Mouse (Mus musculus): ENCODE measurements around the gene Wtip. TPM values are rescaled to one million over a fixed set of nuclear protein-coding genes. Genes with fewer than 3 reads are reported as not detected.
"Not testable (repeated sequence)": the region's sequence is repeated elsewhere in the genome, so short reads cannot be mapped to it uniquely, and the experiment has no call there.

Gene Wtip
- total and polyA plus RNA-seq, 3 experiments, result not detected

- Histone ChIP-seq H3K79me2 (replicated peaks; ENCODE audit: control insufficient read depth, extremely low read depth, insufficient read depth, poor library complexity, severe bottlenecking) (no peaks in the 10 kb centered on the region), H3K4me3 (replicated peaks in 1 of 3; ENCODE audit: low read depth in 2 of 3, low read length in 2 of 3, poor library complexity in 1 of 3) (no peak overlapping the region), H3K27ac (ENCODE audit: insufficient read depth, low read depth) (no peak overlapping the region), H3K9me3 (replicated peaks; ENCODE audit: low read length) (peaks cover 5% of the 10 kb centered on the region), H3K36me3 (replicated peaks in 1 of 2; ENCODE audit: control insufficient read depth in 1 of 2, insufficient read depth in 1 of 2, low read length in 1 of 2) (no peaks in the 10 kb centered on the region), H3K4me2 (ENCODE audit: insufficient read depth, low read depth, poor library complexity, severe bottlenecking) (no peak overlapping the region), H3K9ac (ENCODE audit: insufficient read depth, low read depth) (no peak overlapping the region), H3K27me3 (replicated peaks) (peaks cover 19% of the 10 kb centered on the region), H3K4me1 (ENCODE audit: control insufficient read depth in 1 of 2, insufficient read depth in 2 of 2) (no peaks in the 10 kb centered on the region)
- in situ Hi-C loops (cut with MboI; ENCODE audit: low pct_ligation_motif_present, low pct_unique_long_range_greater_than_20kb, low sequenced_read_pairs), result loop anchor here (25.0 kb wide), 1 partner anchor 88 kb away; the partner anchor contains the start of genes Scgb1b27 and Scgb2b27
- dilution Hi-C loops (cut with MboI; ENCODE audit: extremely low pct_ligation_motif_present, extremely low pct_unique_long_range_greater_than_20kb, low sequenced_read_pairs), result no loop called here
- no peak for DNase-seq (ENCODE audit: extremely low read depth)
- no peak for TF ChIP-seq PAX5 (IDR thresholded peaks at IDR 0.05; ENCODE audit: low read length)
- no peak for TF ChIP-seq CTCF (conservative IDR thresholded peaks at IDR 0.05 in 1 of 2, IDR thresholded peaks at IDR 0.05 in 1 of 2; ENCODE audit: low read depth in 2 of 2, low read length in 2 of 2)
- TF ChIP-seq MYC (IDR thresholded peaks at IDR 0.05; ENCODE audit: low read depth, low read length), result no peak
- TF ChIP-seq MAFK (IDR thresholded peaks at IDR 0.05; ENCODE audit: insufficient replicate concordance, low read length), result no peak
- TF ChIP-seq POLR2A (IDR thresholded peaks at IDR 0.05; ENCODE audit: low read depth, low read length), result no peak
- TF ChIP-seq NRF1 (IDR thresholded peaks at IDR 0.05; ENCODE audit: low read depth, low read length), result no peak
- TF ChIP-seq NELFE (IDR thresholded peaks at IDR 0.05; ENCODE audit: low read depth, low read length), result no peak
- TF ChIP-seq USF2 (conservative IDR thresholded peaks at IDR 0.05; ENCODE audit: low read depth, low read length), result no peak
- TF ChIP-seq USF1 (IDR thresholded peaks at IDR 0.05; ENCODE audit: low read depth, low read length), result no peak
- TF ChIP-seq MAX (IDR thresholded peaks at IDR 0.05; ENCODE audit: low read length), result no peak
- TF ChIP-seq RCOR1 (conservative IDR thresholded peaks at IDR 0.05; ENCODE audit: low read depth, low read length), result no peak
- TF ChIP-seq SMC3 (IDR thresholded peaks at IDR 0.05; ENCODE audit: low read depth, low read length), result no peak
- no peak for TF ChIP-seq UBTF (IDR thresholded peaks at IDR 0.05; ENCODE audit: low read depth, low read length)
- no peak for TF ChIP-seq TCF12 (IDR thresholded peaks at IDR 0.05; ENCODE audit: low read depth, low read length)
- TF ChIP-seq ZMIZ1 (IDR thresholded peaks at IDR 0.05; ENCODE audit: low read depth, low read length), result no peak
- no peak for TF ChIP-seq ZKSCAN1 (IDR thresholded peaks at IDR 0.05; ENCODE audit: borderline replicate concordance, low read depth, low read length)
- TF ChIP-seq ELF1 (IDR thresholded peaks at IDR 0.05; ENCODE audit: low read depth, low read length), result no peak
- no peak for TF ChIP-seq ETS1 (conservative IDR thresholded peaks at IDR 0.05; ENCODE audit: low read depth, low read length)
- TF ChIP-seq GABPA (IDR thresholded peaks at IDR 0.05; ENCODE audit: insufficient replicate concordance, low read depth, low read length), result no peak
- no peak for TF ChIP-seq EP300 (IDR thresholded peaks at IDR 0.05; ENCODE audit: low read length)
Observed at GRCm38 (mm10) chr7:34100002-34100401, 33.1 kb downstream of the Wtip start.

- no peak within 1 kb of the TSS for H3K4me2 ChIP-seq (ENCODE audit: insufficient read depth, low read depth, poor library complexity, severe bottlenecking)
- H3K4me1 ChIP-seq (ENCODE audit: control insufficient read depth in 1 of 2, insufficient read depth in 2 of 2), result no peaks in the 10 kb centered on the region
- no peak within 1 kb of the TSS for H3K4me3 ChIP-seq (replicated peaks in 1 of 3; ENCODE audit: low read depth in 2 of 3, low read length in 2 of 3, poor library complexity in 1 of 3)
- no peaks in the 10 kb centered on the region for H3K36me3 ChIP-seq (replicated peaks in 1 of 2; ENCODE audit: control insufficient read depth in 1 of 2, insufficient read depth in 1 of 2, low read length in 1 of 2)
- no peak for DNase-seq (ENCODE audit: extremely low read depth)
- TF ChIP-seq USF2 (conservative IDR thresholded peaks at IDR 0.05; ENCODE audit: low read depth, low read length) (no peak), MXI1 (IDR thresholded peaks at IDR 0.05; ENCODE audit: low read depth, low read length) (no peak), POLR2AphosphoS2 (IDR thresholded peaks at IDR 0.05; ENCODE audit: low read depth, low read length) (no peak)
- dilution Hi-C loops (cut with MboI; ENCODE audit: extremely low pct_ligation_motif_present, extremely low pct_unique_long_range_greater_than_20kb, low sequenced_read_pairs), result no loop called here
- H3K27ac ChIP-seq (ENCODE audit: insufficient read depth, low read depth), result no peak within 1 kb of the TSS
- in situ Hi-C loops (cut with MboI; ENCODE audit: low pct_ligation_motif_present, low pct_unique_long_range_greater_than_20kb, low sequenced_read_pairs), result no loop called here
- H3K9me3 ChIP-seq (replicated peaks; ENCODE audit: low read length), result peaks cover 5% of the 10 kb centered on the region
- no peaks in the 10 kb centered on the region for H3K79me2 ChIP-seq (replicated peaks; ENCODE audit: control insufficient read depth, extremely low read depth, insufficient read depth, poor library complexity, severe bottlenecking)
- peaks cover 3% of the 10 kb centered on the region for H3K27me3 ChIP-seq (replicated peaks)
- H3K9ac ChIP-seq (ENCODE audit: insufficient read depth, low read depth), result no peak within 1 kb of the TSS
Observed at GRCm38 (mm10) chr7:34094911-34095481, 38.1 kb downstream of the Wtip start, which contains the start of gene Scgb1b30. Scgb1b30 (plus strand) TSS chr7:34095431.

- DNase-seq (ENCODE audit: extremely low read depth); H3K4me1 ChIP-seq (ENCODE audit: control insufficient read depth in 1 of 2, insufficient read depth in 2 of 2); H3K9me3 ChIP-seq (replicated peaks; ENCODE audit: low read length); H3K9ac ChIP-seq (ENCODE audit: insufficient read depth, low read depth); H3K4me3 ChIP-seq (replicated peaks in 1 of 3; ENCODE audit: low read depth in 2 of 3, low read length in 2 of 3, poor library complexity in 1 of 3); H3K4me2 ChIP-seq (ENCODE audit: insufficient read depth, low read depth, poor library complexity, severe bottlenecking); dilution Hi-C loops (cut with MboI; ENCODE audit: extremely low pct_ligation_motif_present, extremely low pct_unique_long_range_greater_than_20kb, low sequenced_read_pairs); H3K36me3 ChIP-seq (replicated peaks in 1 of 2; ENCODE audit: control insufficient read depth in 1 of 2, insufficient read depth in 1 of 2, low read length in 1 of 2); H3K27ac ChIP-seq (ENCODE audit: insufficient read depth, low read depth); H3K79me2 ChIP-seq (replicated peaks; ENCODE audit: control insufficient read depth, extremely low read depth, insufficient read depth, poor library complexity, severe bottlenecking); in situ Hi-C loops (cut with MboI; ENCODE audit: low pct_ligation_motif_present, low pct_unique_long_range_greater_than_20kb, low sequenced_read_pairs): not testable (repeated sequence)
- peaks cover 29% of the 10 kb centered on the region for H3K27me3 ChIP-seq (replicated peaks)
Observed at GRCm38 (mm10) chr7:34068132-34068531, 64.9 kb downstream of the Wtip start.
